Mouse (Mus musculus) midbrain, embryonic 11.5 days (tissue): ENCODE data around the gene Dexi. TPM values are rescaled to one million over a fixed set of nuclear protein-coding genes. Genes with fewer than 3 reads are reported as not detected.

Source experiments
- ATAC-seq: fragments of 200-750 bp; cut with Nextera tagmentation; 2 replicates; pipeline ENCODE4 v1.8.0; 2017; ENCODE audit warnings: moderate TSS enrichment, moderate library complexity; ENCODE audit not compliant: low FRiP score
- DNase-seq: peaks from one replicate; pipeline ENCODE4 v3.0.0; 2015; ENCODE audit warnings: low spot score; ENCODE audit errors: missing footprints
- H3K27ac ChIP-seq: fragments of 300-500 bp; sonication (generic); 2 replicates; pipeline ENCODE4 v1.5.1; 2014; ENCODE audit warnings: low read depth, low read length
- H3K27me3 ChIP-seq: fragments of 300-500 bp; sonication (generic); 2 replicates; pipeline ENCODE4 v1.6.1; 2014; ENCODE audit warnings: mild to moderate bottlenecking, low read length, moderate library complexity, mixed read lengths; ENCODE audit not compliant: control insufficient read depth, insufficient read depth
- H3K36me3 ChIP-seq: fragments of 300-500 bp; sonication (generic); 2 replicates; pipeline ENCODE4 v1.6.1; 2014; ENCODE audit warnings: mild to moderate bottlenecking, low read length, moderate library complexity, mixed read lengths; ENCODE audit not compliant: control insufficient read depth, insufficient read depth
- H3K4me1 ChIP-seq: fragments of 300-500 bp; sonication (generic); 2 replicates; pipeline ENCODE4 v1.6.1; 2014; ENCODE audit warnings: low read length; ENCODE audit not compliant: control insufficient read depth, insufficient read depth
- H3K4me2 ChIP-seq: fragments of 300-500 bp; sonication (generic); 2 replicates; pipeline ENCODE4 v1.6.1; 2014; ENCODE audit warnings: mild to moderate bottlenecking, moderate library complexity
- H3K4me3 ChIP-seq: fragments of 300-500 bp; sonication (generic); 2 replicates; pipeline ENCODE4 v1.5.1; 2014; ENCODE audit warnings: low read depth, low read length
- H3K9ac ChIP-seq: fragments of 300-500 bp; sonication (generic); 2 replicates; pipeline ENCODE4 v1.6.1; 2014; ENCODE audit warnings: low read length
- H3K9me3 ChIP-seq: fragments of 300-500 bp; sonication (generic); 2 replicates; pipeline ENCODE4 v1.6.1; 2016; ENCODE audit warnings: low read length; ENCODE audit not compliant: control insufficient read depth
- WGBS: fragments of 180-500 bp; shearing (Covaris S2); extraction: QIAGEN DNeasy Blood & Tissue Kit; methylation state at CpG from one replicate; pipeline ENCODE4 v1.1.7; 2014; 5-methylcytosine and 5-hydroxymethylcytosine counted together
- polyA plus RNA-seq: library from polyadenylated mRNA; unstranded; fragments of >200 nt; fragmentation: Nextera tagmentation; extraction: Ambion mirVana; gene quantifications from 2 replicates; pipeline ENCODE4 v1.2.1, GENCODE M21; 2014

Dexi gene
- 23.8 and 27.3 TPM in 2 replicates for polyA plus RNA-seq

- peak within 1 kb of the TSS; percentile 84 for H3K4me3 ChIP-seq
- H3K9me3 ChIP-seq: no peaks in the 10 kb centered on the region
- peaks cover 28% of the 10 kb centered on the region for H3K4me1 ChIP-seq
- no peaks in the 10 kb centered on the region for H3K27me3 ChIP-seq
- under 1% methylated on average over 33 of the region's 61 CpGs for WGBS
- ATAC-seq (peak; percentile 96), DNase-seq (peak; percentile 97)
- peak within 1 kb of the TSS; percentile 73 for H3K27ac ChIP-seq
- H3K36me3 ChIP-seq: no peaks in the 10 kb centered on the region
- peak within 1 kb of the TSS; percentile 94 for H3K9ac ChIP-seq
- peak within 1 kb of the TSS; percentile 84 for H3K4me2 ChIP-seq
Observed at GRCm38 (mm10) chr16:10542698-10543365, at the start of gene Dexi. Gene Dexi (minus strand): TSS chr16:10543054.

GRCm38 (mm10) chr16:10586546-10586945 is 43.7 kb upstream of the Dexi start:
- Histone ChIP-seq H3K27ac (no peak overlapping the region), H3K36me3 (no peaks in the 10 kb centered on the region), H3K4me1 (no peaks in the 10 kb centered on the region), H3K4me3 (no peak overlapping the region), H3K4me2 (no peak overlapping the region), H3K27me3 (no peaks in the 10 kb centered on the region), H3K9ac (no peak overlapping the region), H3K9me3 (no peaks in the 10 kb centered on the region)
- DNase-seq: no peak
- 88% methylated on average over 3 of the region's 3 CpGs for WGBS
- no peak for ATAC-seq

DNA sequence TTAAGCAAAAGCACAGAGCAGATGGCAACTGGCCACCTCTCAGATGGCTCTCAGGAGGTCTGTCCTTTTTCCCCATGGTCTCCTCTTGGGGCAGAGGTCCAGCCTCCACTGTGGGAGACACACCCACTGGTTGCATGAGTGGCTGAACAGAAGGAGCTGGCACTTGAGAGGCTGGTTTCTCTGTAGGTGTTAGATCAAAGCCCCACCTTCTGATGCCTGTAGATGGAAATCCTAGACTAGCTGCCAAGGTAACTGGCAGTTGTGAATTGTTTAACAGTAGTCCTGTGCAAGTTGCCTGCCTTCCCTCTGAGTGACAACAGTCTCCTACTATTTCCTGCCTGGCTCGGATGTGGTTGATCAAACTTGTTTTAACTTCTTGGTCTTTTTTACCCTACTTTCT is 42.3 kb upstream of the Dexi start:
- no peak overlapping the region for H3K9ac ChIP-seq
- ATAC-seq: no peak
- no peaks in the 10 kb centered on the region for H3K36me3 ChIP-seq
- H3K27me3 ChIP-seq: no peaks in the 10 kb centered on the region
- no peaks in the 10 kb centered on the region for H3K9me3 ChIP-seq
- no peak for DNase-seq
- no peak overlapping the region for H3K4me3 ChIP-seq
- H3K4me2 ChIP-seq: no peak overlapping the region
- no peaks in the 10 kb centered on the region for H3K4me1 ChIP-seq
- H3K27ac ChIP-seq: no peak overlapping the region
- WGBS: 81% methylated on average over 1 of the region's 1 CpGs

DNA sequence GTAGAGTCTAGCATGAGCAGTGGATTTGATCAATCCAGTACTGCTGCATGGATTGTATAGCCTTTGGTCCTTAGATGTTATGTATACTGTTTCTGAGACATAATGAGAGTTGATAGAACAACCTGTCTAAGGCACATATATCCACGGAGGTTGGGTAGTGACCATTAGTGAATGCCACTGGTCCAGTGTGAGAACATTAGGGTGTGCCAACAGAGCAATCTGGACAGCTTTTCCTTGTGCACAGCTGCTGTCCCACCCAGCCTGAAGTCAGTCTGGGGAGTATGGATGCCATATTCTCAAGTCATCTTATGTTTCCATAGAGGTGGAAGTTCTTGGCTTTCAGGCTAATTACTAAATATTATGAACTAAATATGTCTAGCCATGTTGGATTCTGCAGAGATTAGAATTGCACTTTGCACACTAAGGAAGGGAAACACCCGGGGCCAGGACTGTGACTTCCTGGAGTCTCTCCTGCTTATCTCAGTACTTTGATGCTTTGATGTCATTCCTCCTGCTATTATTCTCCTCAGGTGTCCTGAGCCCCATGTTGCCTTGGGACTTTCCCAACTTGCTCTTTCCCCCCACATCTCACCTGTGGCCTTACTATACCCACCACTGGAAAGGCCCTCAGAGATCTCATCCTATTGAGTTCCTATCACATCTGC is 38.5 kb upstream of the Dexi start:
- Histone ChIP-seq H3K36me3 (no peaks in the 10 kb centered on the region), H3K27me3 (no peaks in the 10 kb centered on the region), H3K9me3 (no peaks in the 10 kb centered on the region), H3K27ac (no peak overlapping the region), H3K4me2 (no peak overlapping the region), H3K4me3 (no peak overlapping the region), H3K9ac (no peak overlapping the region), H3K4me1 (no peaks in the 10 kb centered on the region)
- no peak for ATAC-seq
- WGBS: 96% methylated on average over 2 of the region's 2 CpGs
- no peak for DNase-seq

- no peaks in the 10 kb centered on the region for H3K4me1 ChIP-seq
- H3K4me3 ChIP-seq: no peak overlapping the region
- WGBS: 78% methylated on average over 1 of the region's 1 CpGs
- ATAC-seq: no peak
- no peak overlapping the region for H3K9ac ChIP-seq
- no peak for DNase-seq
- no peaks in the 10 kb centered on the region for H3K9me3 ChIP-seq
- no peaks in the 10 kb centered on the region for H3K27me3 ChIP-seq
- H3K27ac ChIP-seq: no peak overlapping the region
- no peaks in the 10 kb centered on the region for H3K36me3 ChIP-seq
- no peak overlapping the region for H3K4me2 ChIP-seq
Observed at GRCm38 (mm10) chr16:10578376-10578775, 35.5 kb upstream of the Dexi start.

DNA sequence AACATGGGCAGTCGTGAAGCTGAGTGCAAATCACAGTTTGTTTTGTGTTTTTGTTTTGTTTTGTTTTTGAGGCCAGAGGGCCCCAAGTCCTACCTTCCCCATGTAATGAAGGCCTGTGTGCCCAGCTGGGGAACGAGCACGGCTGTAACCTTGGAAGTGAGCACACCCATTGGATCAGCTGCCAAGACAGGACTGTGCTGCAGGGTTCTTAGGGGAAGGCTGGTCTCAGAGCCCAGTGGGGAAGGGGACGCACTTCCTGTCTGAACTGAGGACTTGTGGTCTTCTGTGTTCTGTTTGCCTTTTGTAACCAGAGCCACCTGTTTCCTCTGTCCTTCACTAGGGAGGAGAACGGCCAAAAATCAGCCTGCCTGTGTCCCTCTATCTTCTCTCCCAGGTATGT is 34.7 kb upstream of the Dexi start:
- Histone ChIP-seq H3K4me2 (no peak overlapping the region), H3K27ac (no peak overlapping the region), H3K4me1 (no peaks in the 10 kb centered on the region), H3K36me3 (no peaks in the 10 kb centered on the region), H3K9me3 (no peaks in the 10 kb centered on the region), H3K27me3 (no peaks in the 10 kb centered on the region), H3K4me3 (no peak overlapping the region), H3K9ac (no peak overlapping the region)
- WGBS: 72% methylated on average over 5 of the region's 5 CpGs
- no peak for DNase-seq
- no peak for ATAC-seq

DNA sequence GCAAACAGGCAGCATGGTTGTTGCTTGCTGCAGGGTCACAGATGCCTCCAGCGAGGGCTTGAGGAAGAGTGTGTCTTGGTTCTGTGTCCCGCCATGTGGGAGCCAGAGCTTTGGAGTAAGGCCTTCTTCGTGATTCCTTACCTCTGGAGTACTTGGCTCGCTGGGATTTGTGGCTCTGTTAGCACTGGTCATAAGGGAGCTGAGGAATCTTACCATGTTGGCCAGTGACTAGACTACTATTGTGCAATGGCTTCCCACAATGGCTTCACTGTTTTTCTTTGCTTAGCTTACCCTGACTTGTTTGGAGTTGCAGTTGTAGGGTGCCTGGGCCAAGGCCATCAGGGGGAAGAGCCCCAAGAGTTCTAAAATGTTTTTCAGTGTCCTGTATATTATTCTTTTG is 33.1 kb upstream of the Dexi start:
- Histone ChIP-seq H3K36me3 (no peaks in the 10 kb centered on the region), H3K4me3 (no peak overlapping the region), H3K4me2 (no peak overlapping the region), H3K27me3 (no peaks in the 10 kb centered on the region), H3K27ac (no peak overlapping the region), H3K9ac (no peak overlapping the region), H3K9me3 (no peaks in the 10 kb centered on the region), H3K4me1 (no peaks in the 10 kb centered on the region)
- 89% methylated on average over 4 of the region's 4 CpGs for WGBS
- ATAC-seq: no peak
- DNase-seq: no peak

DNA sequence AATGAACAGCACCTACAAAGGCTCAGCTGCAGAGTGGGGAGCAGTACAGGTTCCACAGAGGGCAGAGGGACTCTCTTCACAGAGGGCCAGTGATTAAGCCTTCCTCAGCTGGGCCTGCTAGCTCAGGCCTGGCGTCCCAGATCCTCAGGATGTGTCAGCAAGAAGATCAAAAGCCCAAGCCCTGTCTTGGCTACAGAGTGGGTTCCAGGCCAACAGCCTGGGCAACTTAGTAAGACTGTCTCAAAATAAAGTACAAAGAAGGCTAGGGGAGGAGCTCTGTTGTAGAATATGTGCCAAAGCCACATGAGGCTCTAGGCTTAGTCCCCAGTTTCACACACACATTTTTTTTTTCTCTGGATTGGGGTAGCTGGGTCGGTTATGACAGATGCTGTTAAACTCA is 32.1 kb upstream of the Dexi start:
- no peaks in the 10 kb centered on the region for H3K27me3 ChIP-seq
- DNase-seq (no peak), ATAC-seq (no peak)
- H3K27ac ChIP-seq: no peak overlapping the region
- no peaks in the 10 kb centered on the region for H3K36me3 ChIP-seq
- H3K4me2 ChIP-seq: no peak overlapping the region
- H3K4me1 ChIP-seq: no peaks in the 10 kb centered on the region
- no peak overlapping the region for H3K9ac ChIP-seq
- WGBS: 74% methylated on average over 2 of the region's 2 CpGs
- H3K9me3 ChIP-seq: no peaks in the 10 kb centered on the region
- H3K4me3 ChIP-seq: no peak overlapping the region

- 62% methylated on average over 2 of the region's 2 CpGs for WGBS
Observed at GRCm38 (mm10) chr16:10571820-10572219, 29.0 kb upstream of the Dexi start.

More at GRCm38 (mm10) chr16:10571820-10572219, 29.0 kb upstream of the Dexi start:
- Histone ChIP-seq H3K27me3 (no peaks in the 10 kb centered on the region), H3K9me3 (no peaks in the 10 kb centered on the region), H3K9ac (no peak overlapping the region), H3K36me3 (no peaks in the 10 kb centered on the region), H3K27ac (no peak overlapping the region), H3K4me2 (no peak overlapping the region), H3K4me1 (no peaks in the 10 kb centered on the region), H3K4me3 (no peak overlapping the region)
- ATAC-seq: no peak
- no peak for DNase-seq
